Comparison of ENCODE assay signal across 8 mouse cellular contexts in the genomic region with DNA sequence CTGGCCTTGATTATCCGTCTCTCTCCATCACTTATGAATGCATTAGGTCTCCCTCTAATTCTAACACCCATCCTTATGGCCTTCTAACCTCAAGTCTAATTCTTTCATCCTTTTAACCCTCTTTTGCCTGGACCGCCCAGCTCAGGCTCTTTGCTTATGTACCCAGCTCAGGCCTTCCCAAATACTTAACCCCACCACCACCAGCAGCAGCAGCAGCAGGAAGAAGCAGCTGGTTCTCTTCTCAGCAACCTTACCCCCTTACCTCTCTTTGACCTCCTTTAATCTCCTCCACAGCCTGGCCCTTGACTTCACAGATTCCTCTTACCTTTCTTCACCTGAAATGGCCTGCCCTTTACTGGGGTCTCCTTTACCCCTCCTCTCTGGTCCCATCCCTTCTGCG.
DNase-seq lines count a peak whose midpoint lies in the region; ATAC-seq and TF ChIP-seq lines count a peak whose summit lies in the region.

No protein-coding gene starts in this region.

- peak overlapping the region; percentile 86 for H3K4me2 ChIP-seq in heart, embryonic 15.5 days
- H3K4me2 ChIP-seq in forebrain, embryonic 13.5 days = peak overlapping the region; percentile 64

- no peak overlapping the region for H3K27ac ChIP-seq in heart, embryonic 15.5 days
- H3K27ac ChIP-seq in ES-Bruce4 (ENCODE audit: insufficient read depth, low read length) = peak overlapping the region; percentile 42
- no peak overlapping the region for H3K27ac ChIP-seq in forebrain, embryonic 13.5 days
- peak overlapping the region; percentile 79 for H3K27ac ChIP-seq in macrophage

- intact Hi-C loops in heart, postnatal 36 days (cut with DNase I) = loop anchor here (1.0 to 2.0 kb wide), 2 partner anchors 43 to 65 kb away; no protein-coding TSS in a partner anchor

- peak overlapping the region; percentile 49 for H3K4me3 ChIP-seq in heart, embryonic 15.5 days
- H3K4me3 ChIP-seq in ES-Bruce4 (ENCODE audit: low read depth, low read length) = peak overlapping the region; percentile 67
- H3K4me3 ChIP-seq in forebrain, embryonic 13.5 days = peak overlapping the region; percentile 34
- H3K4me3 ChIP-seq in macrophage (ENCODE audit: inconsistent target) = peak overlapping the region; percentile 59

- H3K36me3 ChIP-seq in heart, embryonic 15.5 days = no peaks in the 10 kb centered on the region
- H3K36me3 ChIP-seq in ES-Bruce4 (ENCODE audit: control insufficient read depth, insufficient read depth, low read length, poor library complexity, severe bottlenecking) (no peaks in the 10 kb centered on the region), macrophage (ENCODE audit: inconsistent target) (no peaks in the 10 kb centered on the region)
- H3K36me3 ChIP-seq in forebrain, embryonic 13.5 days (ENCODE audit: poor library complexity, severe bottlenecking) = no peaks in the 10 kb centered on the region

- DNase-seq in heart, postnatal 36 days = no peak
- no peak for DNase-seq in frontal cortex, postnatal 25 days (ENCODE audit: low spot score in 2 of 2)
- no peak for DNase-seq in adrenal gland, adult 8-10 months

- peaks cover 38% of the 10 kb centered on the region for H3K79me2 ChIP-seq in macrophage (ENCODE audit: inconsistent target)

- no peak for TF ChIP-seq CTCF in ES-Bruce4 (IDR thresholded peaks at IDR 0.05; ENCODE audit: low read depth, low read length)

- no peak for TF ChIP-seq POLR2A in ES-Bruce4 (IDR thresholded peaks at IDR 0.05; ENCODE audit: insufficient read depth, low read length)

- H3K27me3 ChIP-seq in heart, embryonic 15.5 days = peaks cover 45% of the 10 kb centered on the region
- peaks cover 10% of the 10 kb centered on the region for H3K27me3 ChIP-seq in ES-Bruce4 (ENCODE audit: control insufficient read depth, insufficient read depth, low read length, poor library complexity, severe bottlenecking)
- peaks cover 69% of the 10 kb centered on the region for H3K27me3 ChIP-seq in forebrain, embryonic 13.5 days

- 45% methylated on average over 3 of the region's 3 CpGs for WGBS in heart, embryonic 15.5 days
- WGBS in forebrain, embryonic 13.5 days = 20% methylated on average over 3 of the region's 3 CpGs
- 45% methylated on average over 3 of the region's 3 CpGs for WGBS in macrophage (ENCODE audit: missing documents)

- no peaks in the 10 kb centered on the region for H3K9me3 ChIP-seq in heart, embryonic 15.5 days (replicated peaks)
- no peaks in the 10 kb centered on the region for H3K9me3 ChIP-seq in ES-Bruce4 (replicated peaks; ENCODE audit: control insufficient read depth, insufficient read depth, low read length, poor library complexity, severe bottlenecking)
- no peaks in the 10 kb centered on the region for H3K9me3 ChIP-seq in forebrain, embryonic 13.5 days (replicated peaks)

- no peak for ATAC-seq in heart, embryonic 15.5 days (replicated peaks; ENCODE audit: insufficient number of reproducible peaks, insufficient read depth, low FRiP score, low read depth)
- ATAC-seq in forebrain, embryonic 13.5 days = no peak
- ATAC-seq in inflammation-experienced regulatory T-cells, adult 6 months = no peak

- peaks cover 35% of the 10 kb centered on the region for H3K4me1 ChIP-seq in heart, embryonic 15.5 days (replicated peaks)
- H3K4me1 ChIP-seq in ES-Bruce4 (ENCODE audit: control insufficient read depth, insufficient read depth, low read length) = no peaks in the 10 kb centered on the region
- H3K4me1 ChIP-seq in forebrain, embryonic 13.5 days = peaks cover 46% of the 10 kb centered on the region

- H3K9ac ChIP-seq in heart, embryonic 15.5 days = peak overlapping the region; percentile 49
- peak overlapping the region; percentile 47 for H3K9ac ChIP-seq in ES-Bruce4 (ENCODE audit: low read depth, poor library complexity, severe bottlenecking)
- H3K9ac ChIP-seq in forebrain, embryonic 13.5 days = no peak overlapping the region

- no peak for TF ChIP-seq EP300 in ES-Bruce4 (IDR thresholded peaks at IDR 0.05; ENCODE audit: insufficient read depth, low read depth, low read length)

Comparison
In these comparisons a context has a peak if more than half of its experiments do, and no peak if none do; other contexts are left out.
1. H3K27ac ChIP-seq: peak in ES-Bruce4 (single experiment) and macrophage (single experiment); none in heart, embryonic 15.5 days (single experiment) and forebrain, embryonic 13.5 days (single experiment).
2. Peak in every context shown above with its lines, with median percentiles within 50 percentile points of each other: H3K4me3 ChIP-seq.